Mouse (Mus musculus): ENCODE data around the gene Ksr2. TPM values are rescaled to one million over a fixed set of nuclear protein-coding genes. Genes with fewer than 3 reads are reported as not detected.
"Not testable (repeated sequence)": the region's sequence is repeated elsewhere in the genome, so short reads cannot be mapped to it uniquely, and the experiment has no call there.

The Ksr2 gene
- polyA plus RNA-seq, 1 experiment from 2014 or later = 0.11 TPM

- Histone ChIP-seq H3K27ac (replicated peaks; ENCODE audit: low read depth, low read length) (no peak overlapping the region), H3K36me3 (ENCODE audit: control insufficient read depth, insufficient read depth, low read length) (no peaks in the 10 kb centered on the region), H3K4me3 (ENCODE audit: low read depth, low read length) (no peak overlapping the region), H3K4me2 (ENCODE audit: low read depth, severe bottlenecking) (no peak overlapping the region), H3K9ac (ENCODE audit: low read length) (no peak overlapping the region), H3K9me3 (ENCODE audit: control insufficient read depth, low read length) (no peaks in the 10 kb centered on the region), H3K4me1 (ENCODE audit: control insufficient read depth, insufficient read depth, low read length) (0 out of 2 replicates have a peak, but pooled peaks cover 4% of the 10 kb centered on the region), H3K27me3 (ENCODE audit: control insufficient read depth, insufficient read depth, low read length) (peaks cover 45% of the 10 kb centered on the region)
- DNase-seq (ENCODE audit: low spot score) (no peak), ATAC-seq (ENCODE audit: insufficient number of reproducible peaks, low FRiP score, low TSS enrichment, low read depth) (no peak)
- 31% methylated on average over 17 of the region's 19 CpGs for WGBS
These were observed 1.5 kb downstream of the Ksr2 start for GRCm38 (mm10) chr5:117415011-117415912.

- Histone ChIP-seq H3K4me1 (ENCODE audit: control insufficient read depth, insufficient read depth, low read length) (0 out of 2 replicates have a peak, but pooled peaks cover 4% of the 10 kb centered on the region), H3K27ac (replicated peaks; ENCODE audit: low read depth, low read length) (no peak overlapping the region), H3K9ac (ENCODE audit: low read length) (no peak overlapping the region), H3K4me3 (ENCODE audit: low read depth, low read length) (no peak overlapping the region), H3K4me2 (ENCODE audit: low read depth, severe bottlenecking) (no peak overlapping the region), H3K9me3 (ENCODE audit: control insufficient read depth, low read length) (no peaks in the 10 kb centered on the region), H3K27me3 (ENCODE audit: control insufficient read depth, insufficient read depth, low read length) (peaks cover 38% of the 10 kb centered on the region), H3K36me3 (ENCODE audit: control insufficient read depth, insufficient read depth, low read length) (no peaks in the 10 kb centered on the region)
- ATAC-seq (ENCODE audit: insufficient number of reproducible peaks, low FRiP score, low TSS enrichment, low read depth) (no peak), DNase-seq (ENCODE audit: low spot score) (no peak)
- WGBS = 74% methylated on average over 2 of the region's 2 CpGs
These were observed 3.6 kb downstream of the Ksr2 start for GRCm38 (mm10) chr5:117417442-117417841.

GRCm38 (mm10) chr5:117433501-117433900, 19.7 kb downstream of the Ksr2 start:
- not testable (repeated sequence) for H3K4me2 ChIP-seq (ENCODE audit: low read depth, severe bottlenecking); ATAC-seq (ENCODE audit: insufficient number of reproducible peaks, low FRiP score, low TSS enrichment, low read depth); H3K4me3 ChIP-seq (ENCODE audit: low read depth, low read length); H3K9me3 ChIP-seq (ENCODE audit: control insufficient read depth, low read length); H3K9ac ChIP-seq (ENCODE audit: low read length); H3K36me3 ChIP-seq (ENCODE audit: control insufficient read depth, insufficient read depth, low read length); DNase-seq (ENCODE audit: low spot score); H3K4me1 ChIP-seq (ENCODE audit: control insufficient read depth, insufficient read depth, low read length); H3K27me3 ChIP-seq (ENCODE audit: control insufficient read depth, insufficient read depth, low read length); H3K27ac ChIP-seq (replicated peaks; ENCODE audit: low read depth, low read length)
- 90% methylated on average over 7 of the region's 7 CpGs for WGBS

- H3K4me1 ChIP-seq (ENCODE audit: control insufficient read depth, insufficient read depth, low read length) = no peaks in the 10 kb centered on the region
- no peak overlapping the region for H3K4me3 ChIP-seq (ENCODE audit: low read depth, low read length)
- no peaks in the 10 kb centered on the region for H3K9me3 ChIP-seq (ENCODE audit: control insufficient read depth, low read length)
- DNase-seq (ENCODE audit: low spot score) = no peak
- H3K9ac ChIP-seq (ENCODE audit: low read length) = no peak overlapping the region
- H3K4me2 ChIP-seq (ENCODE audit: low read depth, severe bottlenecking) = no peak overlapping the region
- ATAC-seq (ENCODE audit: insufficient number of reproducible peaks, low FRiP score, low TSS enrichment, low read depth) = no peak
- H3K36me3 ChIP-seq (ENCODE audit: control insufficient read depth, insufficient read depth, low read length) = no peaks in the 10 kb centered on the region
- no peak overlapping the region for H3K27ac ChIP-seq (replicated peaks; ENCODE audit: low read depth, low read length)
- WGBS = 92% methylated on average over 11 of the region's 11 CpGs
- no peaks in the 10 kb centered on the region for H3K27me3 ChIP-seq (ENCODE audit: control insufficient read depth, insufficient read depth, low read length)
These were observed 26.5 kb downstream of the Ksr2 start for GRCm38 (mm10) chr5:117440261-117440660.

DNA sequence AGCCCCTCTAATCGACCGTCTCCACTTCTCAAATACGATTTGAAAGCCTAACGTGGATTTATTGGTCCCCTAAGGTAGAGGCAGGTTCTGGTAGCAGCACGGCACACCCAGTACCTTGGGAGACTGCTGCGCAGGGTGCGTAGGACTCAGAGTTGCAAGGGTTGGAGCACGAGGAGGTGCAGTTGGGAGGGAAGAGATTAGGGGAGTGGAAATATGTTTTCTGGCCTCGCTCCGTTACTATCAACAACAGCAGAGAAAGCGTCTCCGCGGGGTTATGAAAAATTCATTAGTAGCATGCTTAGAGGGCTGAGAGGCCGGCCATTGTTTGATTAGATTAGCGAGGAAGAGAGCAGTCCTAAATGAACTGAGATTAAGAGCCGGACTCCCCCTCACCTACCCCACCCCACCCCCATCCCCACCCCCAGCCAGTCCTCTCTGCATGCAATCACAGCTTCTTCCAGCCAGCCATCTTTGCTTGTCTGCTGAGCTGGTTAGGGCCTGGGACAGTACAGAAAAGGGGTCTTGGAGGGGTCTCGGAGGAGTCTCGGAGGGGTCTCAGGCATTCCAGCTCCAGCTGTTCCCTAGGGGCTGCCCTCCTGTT, 27.5 kb downstream of the Ksr2 start:
- no peak overlapping the region for H3K4me3 ChIP-seq (ENCODE audit: low read depth, low read length)
- H3K4me1 ChIP-seq (ENCODE audit: control insufficient read depth, insufficient read depth, low read length) = no peaks in the 10 kb centered on the region
- no peak overlapping the region for H3K9ac ChIP-seq (ENCODE audit: low read length)
- WGBS = 66% methylated on average over 18 of the region's 18 CpGs
- H3K27ac ChIP-seq (replicated peaks; ENCODE audit: low read depth, low read length) = no peak overlapping the region
- no peak for ATAC-seq (ENCODE audit: insufficient number of reproducible peaks, low FRiP score, low TSS enrichment, low read depth)
- H3K9me3 ChIP-seq (ENCODE audit: control insufficient read depth, low read length) = no peaks in the 10 kb centered on the region
- H3K27me3 ChIP-seq (ENCODE audit: control insufficient read depth, insufficient read depth, low read length) = no peaks in the 10 kb centered on the region
- no peak for DNase-seq (ENCODE audit: low spot score)
- H3K4me2 ChIP-seq (ENCODE audit: low read depth, severe bottlenecking) = no peak overlapping the region
- H3K36me3 ChIP-seq (ENCODE audit: control insufficient read depth, insufficient read depth, low read length) = no peaks in the 10 kb centered on the region

DNA sequence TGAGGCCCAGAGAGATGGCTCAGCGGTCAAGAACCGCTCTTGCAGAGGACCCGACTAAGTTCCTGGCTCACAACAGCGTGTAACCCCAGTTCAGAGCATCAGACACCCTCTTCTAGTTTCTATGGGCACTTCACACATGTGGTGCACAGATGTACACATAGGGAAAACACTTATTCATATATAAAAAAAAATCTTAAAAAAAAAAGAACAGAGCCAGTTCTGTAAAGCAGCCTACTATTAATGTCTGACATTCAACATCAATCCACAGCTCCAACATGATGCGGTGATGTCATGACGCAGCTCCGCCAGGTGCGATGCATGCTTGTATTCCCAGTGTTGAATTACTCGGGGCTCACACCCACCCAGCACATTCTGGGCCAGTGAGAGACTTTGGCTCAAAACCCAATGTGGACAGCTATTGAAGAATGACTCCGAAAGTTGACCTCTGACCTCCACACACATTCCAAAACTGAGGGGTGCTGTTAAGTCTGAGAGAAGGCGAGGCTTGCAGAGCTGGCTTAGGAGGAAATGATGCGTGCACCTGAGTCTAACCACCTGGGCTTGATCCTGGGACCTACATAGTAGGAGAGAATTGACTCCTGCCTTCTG, 28.5 kb downstream of the Ksr2 start:
- H3K27ac ChIP-seq (replicated peaks; ENCODE audit: low read depth, low read length) = no peak overlapping the region
- DNase-seq (ENCODE audit: low spot score) (peak; percentile 22), ATAC-seq (ENCODE audit: insufficient number of reproducible peaks, low FRiP score, low TSS enrichment, low read depth) (peak; percentile 39; the same call in 1 of the 2 replicates)
- no peaks in the 10 kb centered on the region for H3K9me3 ChIP-seq (ENCODE audit: control insufficient read depth, low read length)
- no peaks in the 10 kb centered on the region for H3K4me1 ChIP-seq (ENCODE audit: control insufficient read depth, insufficient read depth, low read length)
- no peak overlapping the region for H3K9ac ChIP-seq (ENCODE audit: low read length)
- H3K4me2 ChIP-seq (ENCODE audit: low read depth, severe bottlenecking) = no peak overlapping the region
- WGBS = 79% methylated on average over 12 of the region's 12 CpGs
- H3K36me3 ChIP-seq (ENCODE audit: control insufficient read depth, insufficient read depth, low read length) = no peaks in the 10 kb centered on the region
- H3K27me3 ChIP-seq (ENCODE audit: control insufficient read depth, insufficient read depth, low read length) = no peaks in the 10 kb centered on the region
- no peak overlapping the region for H3K4me3 ChIP-seq (ENCODE audit: low read depth, low read length)

- DNase-seq (ENCODE audit: low spot score) (no peak), ATAC-seq (ENCODE audit: insufficient number of reproducible peaks, low FRiP score, low TSS enrichment, low read depth) (no peak)
- Histone ChIP-seq H3K4me1 (ENCODE audit: control insufficient read depth, insufficient read depth, low read length) (no peaks in the 10 kb centered on the region), H3K9ac (ENCODE audit: low read length) (no peak overlapping the region), H3K4me3 (ENCODE audit: low read depth, low read length) (no peak overlapping the region), H3K4me2 (ENCODE audit: low read depth, severe bottlenecking) (no peak overlapping the region), H3K36me3 (ENCODE audit: control insufficient read depth, insufficient read depth, low read length) (no peaks in the 10 kb centered on the region), H3K9me3 (ENCODE audit: control insufficient read depth, low read length) (no peaks in the 10 kb centered on the region), H3K27ac (replicated peaks; ENCODE audit: low read depth, low read length) (no peak overlapping the region), H3K27me3 (ENCODE audit: control insufficient read depth, insufficient read depth, low read length) (no peaks in the 10 kb centered on the region)
- WGBS = 93% methylated on average over 4 of the region's 4 CpGs
These were observed 29.3 kb downstream of the Ksr2 start for GRCm38 (mm10) chr5:117443141-117443540.

DNA sequence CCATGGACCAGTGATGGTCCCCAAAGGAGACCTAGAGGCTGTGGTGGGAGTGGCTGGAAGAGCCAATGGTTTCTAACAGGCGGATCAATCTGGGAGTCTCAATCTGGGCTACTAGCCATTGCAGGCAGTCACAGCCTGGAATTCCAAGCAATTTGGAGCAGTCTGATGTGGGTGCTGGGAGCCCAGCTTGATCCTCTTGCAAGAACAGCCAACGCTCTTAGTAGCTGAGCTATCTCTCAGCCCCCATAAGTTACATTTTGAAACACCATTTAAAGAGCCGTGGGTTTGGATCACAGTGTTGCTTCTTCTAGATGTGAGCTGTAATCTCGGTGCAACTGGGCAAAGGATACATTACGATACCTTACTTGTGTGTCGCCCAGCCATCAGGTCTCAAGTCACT, 30.1 kb downstream of the Ksr2 start:
- DNase-seq (ENCODE audit: low spot score) (no peak), ATAC-seq (ENCODE audit: insufficient number of reproducible peaks, low FRiP score, low TSS enrichment, low read depth) (no peak)
- H3K4me2 ChIP-seq (ENCODE audit: low read depth, severe bottlenecking) = no peak overlapping the region
- H3K9ac ChIP-seq (ENCODE audit: low read length) = no peak overlapping the region
- H3K9me3 ChIP-seq (ENCODE audit: control insufficient read depth, low read length) = no peaks in the 10 kb centered on the region
- H3K4me3 ChIP-seq (ENCODE audit: low read depth, low read length) = no peak overlapping the region
- no peaks in the 10 kb centered on the region for H3K4me1 ChIP-seq (ENCODE audit: control insufficient read depth, insufficient read depth, low read length)
- H3K27ac ChIP-seq (replicated peaks; ENCODE audit: low read depth, low read length) = no peak overlapping the region
- H3K36me3 ChIP-seq (ENCODE audit: control insufficient read depth, insufficient read depth, low read length) = no peaks in the 10 kb centered on the region
- H3K27me3 ChIP-seq (ENCODE audit: control insufficient read depth, insufficient read depth, low read length) = no peaks in the 10 kb centered on the region
- WGBS = 93% methylated on average over 6 of the region's 6 CpGs

Measured in limb, embryonic 11.5 days (tissue).